Comparison of ENCODE assay signal across 8 mouse cellular contexts in genomic region chr1:43474535-43475409, GRCm38 (mm10). TPM values are rescaled to one million over a fixed set of nuclear protein-coding genes. Genes with fewer than 3 reads are reported as not detected.
DNase-seq lines count a peak whose midpoint lies in the region; ATAC-seq lines count a peak whose summit lies in the region.

No protein-coding gene starts in this region.

- DNase-seq in frontal cortex, postnatal 14 days (ENCODE audit: low spot score in 2 of 2), result no peak
- DNase-seq in adipocyte (ENCODE audit: low spot score), result peak; percentile 94
- DNase-seq in layer of hippocampus, adult 9-10 months (ENCODE audit: low spot score), result no peak

- no peak overlapping the region for H3K9ac ChIP-seq in forebrain, embryonic 13.5 days
- no peak overlapping the region for H3K9ac ChIP-seq in limb, embryonic 15.5 days
- no peak overlapping the region for H3K9ac ChIP-seq in neural tube, embryonic 15.5 days (replicated peaks)

- no peak overlapping the region for H3K4me2 ChIP-seq in forebrain, embryonic 13.5 days
- no peak overlapping the region for H3K4me2 ChIP-seq in limb, embryonic 15.5 days
- H3K4me2 ChIP-seq in neural tube, embryonic 15.5 days, result no peak overlapping the region

- ATAC-seq in frontal cortex, adult (ENCODE audit: low TSS enrichment), result peak; percentile 7; the same call in 1 of the 2 replicates
- peak; percentile 49; the same call in 1 of the 2 replicates for ATAC-seq in forebrain, embryonic 13.5 days
- peak; percentile 19 to 30; a peak in 2 of 4 replicates for ATAC-seq in hematopoietic stem cell, adult 5-6 weeks (replicated peaks in 1 of 2; ENCODE audit: insufficient read depth in 1 of 2, low FRiP score in 2 of 2, low TSS enrichment in 1 of 2, low read depth in 1 of 2, poor library complexity in 2 of 2, severe bottlenecking in 2 of 2)
- no peak for ATAC-seq in limb, embryonic 15.5 days (ENCODE audit: insufficient number of reproducible peaks, low FRiP score, low TSS enrichment, low read depth)
- no peak for ATAC-seq in neural tube, embryonic 15.5 days (ENCODE audit: low FRiP score)

- H3K4me1 ChIP-seq in forebrain, embryonic 13.5 days, result peaks cover 38% of the 10 kb centered on the region
- peaks cover 37% of the 10 kb centered on the region for H3K4me1 ChIP-seq in limb, embryonic 15.5 days
- H3K4me1 ChIP-seq in neural tube, embryonic 15.5 days, result peaks cover 20% of the 10 kb centered on the region

- H3K9me3 ChIP-seq in forebrain, embryonic 13.5 days (replicated peaks), result no peaks in the 10 kb centered on the region
- H3K9me3 ChIP-seq in limb, embryonic 15.5 days, result no peaks in the 10 kb centered on the region
- no peaks in the 10 kb centered on the region for H3K9me3 ChIP-seq in neural tube, embryonic 15.5 days (replicated peaks)

- WGBS in forebrain, embryonic 13.5 days, result 72% methylated on average over 6 of the region's 6 CpGs
- 45% methylated on average over 6 of the region's 6 CpGs for WGBS in limb, embryonic 15.5 days
- WGBS in neural tube, embryonic 15.5 days, result 58% methylated on average over 6 of the region's 6 CpGs

- peak overlapping the region; percentile 68 for H3K27ac ChIP-seq in forebrain, embryonic 13.5 days
- H3K27ac ChIP-seq in limb, embryonic 15.5 days, result 0 out of 2 replicates have a peak overlapping the region, but pooled peaks have one; percentile 28
- H3K27ac ChIP-seq in neural tube, embryonic 15.5 days (replicated peaks), result peak overlapping the region; percentile 23; the same call in 1 of the 2 replicates

- no peaks in the 10 kb centered on the region for H3K27me3 ChIP-seq in forebrain, embryonic 13.5 days
- H3K27me3 ChIP-seq in limb, embryonic 15.5 days, result no peaks in the 10 kb centered on the region
- H3K27me3 ChIP-seq in neural tube, embryonic 15.5 days (replicated peaks), result no peaks in the 10 kb centered on the region

- H3K36me3 ChIP-seq in forebrain, embryonic 13.5 days (ENCODE audit: poor library complexity, severe bottlenecking), result no peaks in the 10 kb centered on the region
- H3K36me3 ChIP-seq in limb, embryonic 15.5 days, result no peaks in the 10 kb centered on the region
- no peaks in the 10 kb centered on the region for H3K36me3 ChIP-seq in neural tube, embryonic 15.5 days

- H3K4me3 ChIP-seq in forebrain, embryonic 13.5 days, result no peak overlapping the region
- no peak overlapping the region for H3K4me3 ChIP-seq in limb, embryonic 15.5 days
- no peak overlapping the region for H3K4me3 ChIP-seq in neural tube, embryonic 15.5 days (replicated peaks)

RNA-seq across cellular contexts. Expression of gene Nck2, which starts 30.4 kb away (rescaled TPM):
- polyA plus RNA-seq in forebrain, embryonic 13.5 days (2015; fragmentation: Nextera tagmentation; extraction: Ambion mirVana), result 34.9 and 36.3 TPM in 2 replicates
- 14.6 and 15.9 TPM in 2 replicates for total RNA-seq in hematopoietic stem cell, adult 5-6 weeks (2017)
- 31.1 and 35.9 TPM in 2 replicates for polyA plus RNA-seq in limb, embryonic 15.5 days (2015; fragmentation: Nextera tagmentation; extraction: Ambion mirVana)
- 31.0 and 36.6 TPM in 2 replicates for polyA plus RNA-seq in neural tube, embryonic 15.5 days (2015; fragmentation: Nextera tagmentation; extraction: Ambion mirVana)

Comparison
In these comparisons a context has a peak if more than half of its experiments do, and no peak if none do; other contexts are left out.
1. ATAC-seq: peak in frontal cortex, adult (single experiment), forebrain, embryonic 13.5 days (single experiment) and hematopoietic stem cell, adult 5-6 weeks (2 of 2); none in limb, embryonic 15.5 days (single experiment) and neural tube, embryonic 15.5 days (single experiment).
2. Peak in every context shown above with its lines, with median percentiles within 50 percentile points of each other: H3K27ac ChIP-seq.